Mouse (Mus musculus) kidney, embryonic 15.5 days (tissue): ENCODE measurements at regions not wholly inside any gene's neighbourhood (a gene's known extent, or its start where the extent isn't known, plus 50 kb on each side); places are given as distances from the start of the nearest gene placed in this dataset.

Experiments used
- ATAC-seq: fragments of 200-750 bp; cut with Nextera tagmentation; replicated peaks from 2 replicates; pipeline ENCODE4 v1.8.0; 2017; ENCODE audit warnings: moderate TSS enrichment; ENCODE audit not compliant: low FRiP score
- H3K27ac ChIP-seq: fragments of 300-500 bp; sonication (generic); 2 replicates; pipeline ENCODE4 v1.5.1; 2015; ENCODE audit warnings: mild to moderate bottlenecking, inconsistent platforms
- H3K27me3 ChIP-seq: fragments of 300-500 bp; sonication (generic); 2 replicates; pipeline ENCODE4 v1.6.1; 2015; ENCODE audit warnings: inconsistent platforms
- H3K36me3 ChIP-seq: fragments of 300-500 bp; sonication (generic); 2 replicates; pipeline ENCODE4 v1.6.1; 2015; ENCODE audit warnings: inconsistent platforms
- H3K4me1 ChIP-seq: fragments of 300-500 bp; sonication (generic); 2 replicates; pipeline ENCODE4 v1.6.1; 2015; ENCODE audit warnings: inconsistent platforms
- H3K4me2 ChIP-seq: fragments of 300-500 bp; sonication (generic); 2 replicates; pipeline ENCODE4 v1.6.1; 2015; ENCODE audit warnings: moderate library complexity, mild to moderate bottlenecking, inconsistent platforms
- H3K4me3 ChIP-seq: fragments of 300-500 bp; sonication (generic); replicated peaks from 2 replicates; pipeline ENCODE4 v1.5.1; 2015; ENCODE audit warnings: mild to moderate bottlenecking, inconsistent platforms
- H3K9ac ChIP-seq: fragments of 300-500 bp; sonication (generic); 2 replicates; pipeline ENCODE4 v1.6.1; 2015; ENCODE audit warnings: mild to moderate bottlenecking, inconsistent platforms
- H3K9me3 ChIP-seq: fragments of 300-500 bp; sonication (generic); replicated peaks from 2 replicates; pipeline ENCODE4 v1.6.1; 2016; ENCODE audit warnings: inconsistent platforms
- WGBS: fragments of 180-500 bp; shearing (Covaris S2); methylation state at CpG from one replicate; pipeline ENCODE4 v1.1.7; 2015; ENCODE audit warnings: mixed read lengths; 5-methylcytosine and 5-hydroxymethylcytosine counted together

DNA sequence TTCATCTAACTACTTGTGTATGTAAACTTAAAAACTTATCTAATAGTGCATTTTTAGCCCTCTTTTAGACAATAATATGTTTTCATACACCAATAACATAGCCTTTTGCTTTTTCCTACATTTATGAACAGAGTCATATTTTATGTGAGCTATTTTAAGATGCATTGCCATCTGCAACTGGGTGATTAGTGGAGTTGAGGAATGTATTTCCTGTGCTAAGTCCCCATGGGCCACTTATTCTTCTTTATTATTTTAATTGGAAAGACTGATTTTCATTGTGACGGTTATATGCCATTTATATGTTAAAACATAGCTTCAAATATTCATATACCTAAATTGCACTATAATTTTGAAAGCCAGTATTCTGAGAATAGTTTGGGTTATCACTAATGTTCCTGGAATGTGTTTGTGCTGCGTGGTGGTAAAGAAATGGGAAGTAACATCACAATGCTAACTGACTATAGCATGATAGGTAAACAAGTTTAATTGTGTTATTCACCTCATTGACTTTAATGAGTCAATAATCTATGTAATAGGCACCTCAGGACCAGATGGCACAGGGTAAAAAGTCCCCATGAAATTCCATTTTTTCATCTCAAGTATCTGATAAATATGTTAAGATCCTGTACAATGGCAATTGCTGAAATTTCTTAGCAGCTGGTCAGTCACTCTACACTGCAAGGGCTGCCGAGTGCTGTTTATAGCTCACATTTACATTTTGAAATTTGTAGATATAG is 1671.5 kb downstream of the Efnb2 start:
- WGBS = 76% methylated on average over 3 of the region's 3 CpGs
- Histone ChIP-seq H3K4me2 (no peak overlapping the region), H3K9me3 (no peaks in the 10 kb centered on the region), H3K4me1 (no peaks in the 10 kb centered on the region), H3K27ac (no peak overlapping the region), H3K9ac (no peak overlapping the region), H3K36me3 (no peaks in the 10 kb centered on the region), H3K4me3 (no peak overlapping the region), H3K27me3 (no peaks in the 10 kb centered on the region)
- ATAC-seq = no peak

DNA sequence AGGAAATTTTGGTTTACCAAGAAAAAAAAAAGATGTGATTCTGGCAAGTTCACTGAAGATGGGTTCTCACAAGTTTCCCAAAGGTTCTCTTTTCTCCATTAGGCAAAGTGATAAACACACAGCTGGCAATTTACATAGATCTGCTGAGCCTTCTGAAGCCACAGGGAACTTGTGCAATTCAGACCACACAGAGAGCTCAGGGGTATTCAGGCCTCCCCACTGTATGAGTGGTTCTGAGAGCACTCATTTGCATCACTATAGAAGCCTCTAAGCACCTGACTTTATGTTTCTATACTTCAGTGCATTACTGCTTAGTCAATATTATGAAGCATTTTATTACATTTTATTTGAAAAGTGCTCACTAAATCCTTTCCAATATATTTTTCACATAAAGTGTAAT is 1687.1 kb downstream of the Efnb2 start:
- no peaks in the 10 kb centered on the region for H3K36me3 ChIP-seq
- H3K9me3 ChIP-seq = no peaks in the 10 kb centered on the region
- no peak overlapping the region for H3K4me2 ChIP-seq
- no peak overlapping the region for H3K4me3 ChIP-seq
- no peaks in the 10 kb centered on the region for H3K4me1 ChIP-seq
- no peak overlapping the region for H3K9ac ChIP-seq
- no peak overlapping the region for H3K27ac ChIP-seq
- H3K27me3 ChIP-seq = no peaks in the 10 kb centered on the region
- ATAC-seq = no peak

DNA sequence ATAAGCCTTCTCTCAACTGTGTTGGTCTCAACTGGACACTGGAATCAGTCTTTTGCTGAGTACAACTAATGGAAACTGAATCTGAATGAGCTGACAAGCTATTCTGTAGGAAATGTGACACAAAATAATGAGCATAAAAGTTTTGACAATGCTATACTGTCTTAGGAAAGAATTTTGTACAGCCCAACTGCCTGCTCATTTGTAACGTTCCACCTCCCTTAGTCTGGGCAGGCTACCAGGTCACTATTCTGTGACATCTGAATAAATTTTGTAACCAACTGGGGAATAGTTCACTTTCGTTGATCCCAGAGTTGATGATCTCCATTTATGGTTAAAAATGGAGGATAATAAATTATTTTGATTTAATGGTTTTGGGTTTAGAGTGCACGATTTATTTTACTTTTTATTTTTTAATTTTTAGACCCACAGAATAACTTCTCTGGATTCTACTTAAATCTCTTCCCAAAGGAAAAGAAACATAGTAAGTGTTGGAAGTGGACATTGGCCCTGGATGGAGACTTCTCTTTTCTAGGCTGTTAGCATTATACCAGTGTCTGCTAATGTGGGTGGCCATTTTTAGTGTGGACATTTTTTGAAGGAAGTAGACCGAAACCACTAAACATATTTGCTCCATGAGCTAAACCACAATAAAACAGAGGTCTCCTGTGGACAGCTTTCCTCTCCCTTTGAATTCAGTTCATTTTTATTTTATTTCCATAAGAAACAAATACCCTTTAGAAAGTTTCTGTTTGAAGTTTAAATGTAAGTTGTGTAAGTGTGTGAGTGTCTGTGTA is 1697.8 kb downstream of the Efnb2 start:
- no peak overlapping the region for H3K4me2 ChIP-seq
- no peaks in the 10 kb centered on the region for H3K4me1 ChIP-seq
- H3K9me3 ChIP-seq = no peaks in the 10 kb centered on the region
- H3K27me3 ChIP-seq = no peaks in the 10 kb centered on the region
- H3K9ac ChIP-seq = no peak overlapping the region
- H3K27ac ChIP-seq = no peak overlapping the region
- no peak overlapping the region for H3K4me3 ChIP-seq
- 49% methylated on average over 4 of the region's 4 CpGs for WGBS
- ATAC-seq = no peak
- H3K36me3 ChIP-seq = no peaks in the 10 kb centered on the region

DNA sequence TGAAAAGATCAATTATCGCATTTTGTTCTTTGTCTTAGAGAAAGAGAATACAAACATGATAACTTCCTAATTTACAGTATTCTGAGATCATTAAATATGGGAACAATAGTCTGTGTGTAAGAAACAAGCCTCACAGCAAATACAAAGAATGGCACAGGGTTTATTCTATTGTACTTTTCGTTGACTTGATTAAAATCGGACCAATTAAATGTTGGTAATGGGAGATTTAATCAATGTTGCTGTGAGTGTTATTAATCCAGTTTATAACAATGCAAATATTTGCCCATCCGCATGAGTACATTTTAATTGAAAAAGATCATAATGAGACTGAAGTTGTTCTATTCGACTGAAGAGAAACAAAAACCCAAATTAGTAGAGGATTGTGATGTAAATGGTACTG is 1703.0 kb downstream of the Efnb2 start:
- Histone ChIP-seq H3K9ac (no peak overlapping the region), H3K36me3 (no peaks in the 10 kb centered on the region), H3K4me1 (no peaks in the 10 kb centered on the region), H3K27me3 (no peaks in the 10 kb centered on the region), H3K9me3 (no peaks in the 10 kb centered on the region), H3K4me2 (no peak overlapping the region), H3K27ac (no peak overlapping the region), H3K4me3 (no peak overlapping the region)
- ATAC-seq = no peak
- WGBS = 92% methylated on average over 5 of the region's 5 CpGs

DNA sequence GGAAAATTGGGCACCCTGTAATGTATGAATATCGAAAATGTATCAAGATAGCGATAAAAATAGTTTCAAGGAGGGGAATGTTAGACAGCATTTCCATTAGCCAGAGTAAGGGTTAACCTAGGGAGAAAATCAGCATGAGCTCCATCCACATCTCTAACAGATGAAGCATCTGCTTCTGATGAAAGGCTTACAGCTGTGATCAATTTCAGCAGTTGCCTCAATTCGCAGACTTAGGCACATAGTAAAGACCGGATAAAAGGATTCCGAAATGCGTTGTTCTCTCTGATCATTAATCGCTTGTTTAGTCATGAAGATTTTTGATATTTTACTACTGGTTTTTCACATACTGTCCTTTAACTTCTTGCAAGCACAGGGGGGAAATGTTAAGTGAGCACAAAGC is 1706.8 kb downstream of the Efnb2 start:
- H3K9ac ChIP-seq = no peak overlapping the region

DNA sequence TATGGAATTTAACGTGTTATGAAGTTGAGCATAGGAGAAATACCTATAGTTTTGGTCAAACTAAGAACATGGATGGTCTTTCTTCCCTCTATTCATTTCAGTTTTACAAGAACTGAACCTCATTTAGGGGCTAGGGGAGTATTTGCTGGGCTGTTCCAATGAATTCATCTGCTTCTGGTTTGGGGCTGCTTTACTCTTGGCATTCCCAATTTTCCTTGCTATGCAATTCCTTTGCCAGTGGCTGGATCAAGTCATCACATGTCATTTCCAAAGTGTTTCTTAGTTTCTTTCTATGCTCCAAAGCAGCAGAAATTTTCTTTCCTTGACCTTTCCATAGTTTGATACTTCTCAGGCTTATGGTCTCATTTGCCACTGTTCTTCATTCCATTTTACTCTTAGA is 1738.6 kb downstream of the Efnb2 start:
- no peak overlapping the region for H3K4me2 ChIP-seq
- no peaks in the 10 kb centered on the region for H3K4me1 ChIP-seq
- no peaks in the 10 kb centered on the region for H3K27me3 ChIP-seq
- no peak overlapping the region for H3K9ac ChIP-seq
- H3K4me3 ChIP-seq = no peak overlapping the region
- 92% methylated on average over 1 of the region's 1 CpGs for WGBS
- H3K9me3 ChIP-seq = no peaks in the 10 kb centered on the region
- H3K36me3 ChIP-seq = no peaks in the 10 kb centered on the region
- no peak overlapping the region for H3K27ac ChIP-seq
- no peak for ATAC-seq

More for the DNA sequence above, 1706.8 kb downstream of the Efnb2 start:
- no peaks in the 10 kb centered on the region for H3K9me3 ChIP-seq
- no peaks in the 10 kb centered on the region for H3K27me3 ChIP-seq
- H3K4me3 ChIP-seq = no peak overlapping the region
- 83% methylated on average over 7 of the region's 7 CpGs for WGBS
- no peak overlapping the region for H3K4me2 ChIP-seq
- H3K27ac ChIP-seq = no peak overlapping the region
- no peaks in the 10 kb centered on the region for H3K36me3 ChIP-seq
- no peaks in the 10 kb centered on the region for H3K4me1 ChIP-seq
- no peak for ATAC-seq

DNA sequence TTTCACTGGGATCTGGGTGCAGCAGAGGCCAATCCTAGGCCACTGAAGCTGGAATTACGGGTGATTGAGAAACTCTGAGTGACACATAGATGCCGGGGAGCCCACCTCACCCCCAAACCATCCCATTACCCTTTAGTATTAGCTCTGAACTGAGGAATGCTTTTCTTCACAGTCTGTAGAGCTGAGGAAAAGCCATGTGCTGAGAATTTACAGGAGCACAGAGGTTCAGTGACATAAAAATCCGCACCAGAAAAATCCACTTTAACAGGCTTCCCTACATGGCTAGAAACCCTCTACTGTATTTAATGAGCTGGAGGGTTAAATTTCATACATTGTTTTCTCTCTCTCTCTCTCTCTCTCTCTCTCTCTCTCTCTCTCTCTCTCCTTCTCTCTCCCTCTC is 1753.4 kb downstream of the Efnb2 start:
- WGBS = 48% methylated on average over 3 of the region's 3 CpGs

DNA sequence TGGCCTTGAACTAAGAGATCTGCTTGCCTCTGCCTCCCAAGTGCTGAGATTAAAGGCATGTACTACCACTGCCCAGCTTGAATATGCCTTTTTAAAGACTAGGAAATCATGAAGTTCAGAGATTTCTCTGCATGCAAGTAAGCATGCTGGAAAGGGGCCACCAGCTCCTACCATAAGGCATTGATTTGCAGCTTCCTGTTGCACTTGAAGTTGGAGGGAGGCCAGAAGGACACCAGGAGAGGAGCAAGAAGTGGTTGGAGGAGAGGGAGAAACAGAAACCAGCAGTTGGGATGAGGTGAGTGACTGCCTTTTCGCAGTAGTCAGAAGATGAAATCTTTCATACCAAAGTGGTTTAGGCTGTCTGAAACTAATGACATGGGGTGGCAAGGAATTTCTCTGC is 1769.6 kb downstream of the Efnb2 start:
- Histone ChIP-seq H3K4me3 (no peak overlapping the region), H3K36me3 (no peaks in the 10 kb centered on the region), H3K27me3 (no peaks in the 10 kb centered on the region), H3K9ac (no peak overlapping the region), H3K9me3 (no peaks in the 10 kb centered on the region), H3K27ac (no peak overlapping the region), H3K4me1 (0 out of 2 replicates have a peak, but pooled peaks cover 2% of the 10 kb centered on the region), H3K4me2 (no peak overlapping the region)
- WGBS = 66% methylated on average over 1 of the region's 1 CpGs
- no peak for ATAC-seq

More for the DNA sequence above, 1753.4 kb downstream of the Efnb2 start:
- Histone ChIP-seq H3K27ac (no peak overlapping the region), H3K4me3 (no peak overlapping the region), H3K27me3 (no peaks in the 10 kb centered on the region), H3K9me3 (no peaks in the 10 kb centered on the region), H3K4me2 (no peak overlapping the region), H3K4me1 (no peaks in the 10 kb centered on the region), H3K9ac (no peak overlapping the region), H3K36me3 (no peaks in the 10 kb centered on the region)
- ATAC-seq = no peak

DNA sequence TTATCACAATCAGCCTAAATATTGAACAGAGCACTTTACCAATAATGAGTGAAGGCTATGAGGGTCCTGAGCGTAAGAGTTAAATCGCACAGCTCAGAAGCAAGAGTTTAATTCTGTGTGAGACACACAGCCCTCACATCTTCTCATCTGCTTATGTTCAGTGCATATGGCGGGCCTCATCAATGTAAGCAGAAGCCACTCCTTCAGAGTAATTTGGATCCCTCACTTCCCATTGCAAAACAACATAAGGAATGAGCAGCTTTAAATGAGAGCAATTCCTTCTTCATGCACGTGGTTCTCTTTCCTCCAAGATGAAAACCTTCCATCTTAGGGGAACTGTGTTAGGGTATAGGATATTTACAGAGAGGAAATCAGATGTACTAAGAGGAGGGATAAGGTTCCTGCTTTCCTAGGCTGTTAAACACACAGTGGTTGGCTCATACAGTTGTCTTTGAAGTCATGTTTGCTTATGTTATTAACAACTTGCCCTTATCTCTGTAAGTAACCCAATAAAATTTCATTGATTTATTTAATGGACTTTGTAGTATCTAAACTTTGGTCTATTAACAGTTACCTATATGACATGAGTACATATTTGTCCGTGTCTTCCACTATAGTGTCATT is 1774.2 kb downstream of the Efnb2 start:
- Histone ChIP-seq H3K4me2 (no peak overlapping the region), H3K27ac (no peak overlapping the region), H3K36me3 (no peaks in the 10 kb centered on the region), H3K4me1 (0 out of 2 replicates have a peak, but pooled peaks cover 2% of the 10 kb centered on the region), H3K9me3 (no peaks in the 10 kb centered on the region), H3K4me3 (no peak overlapping the region), H3K27me3 (no peaks in the 10 kb centered on the region), H3K9ac (no peak overlapping the region)
- WGBS = 85% methylated on average over 5 of the region's 5 CpGs
- ATAC-seq = no peak

DNA sequence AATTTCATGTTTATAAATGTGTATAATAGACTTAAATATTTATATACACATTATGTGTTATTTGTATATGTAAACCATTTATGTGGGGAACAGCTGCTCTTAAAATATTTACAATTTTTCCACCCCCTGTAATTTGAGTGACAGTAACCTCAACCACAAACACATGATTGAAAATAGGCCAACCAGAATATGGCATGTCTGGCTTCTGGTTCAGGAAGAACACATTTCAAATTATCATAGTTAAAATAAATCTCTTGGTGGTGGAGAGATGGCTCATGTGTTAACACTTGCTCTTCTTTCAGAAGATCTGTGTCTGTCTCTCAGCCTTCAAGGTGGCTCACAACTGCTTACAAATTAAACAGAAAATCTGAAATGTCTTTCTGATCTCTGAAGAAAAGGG is 1776.2 kb downstream of the Efnb2 start:
- Histone ChIP-seq H3K9ac (no peak overlapping the region), H3K36me3 (no peaks in the 10 kb centered on the region), H3K4me3 (no peak overlapping the region), H3K9me3 (no peaks in the 10 kb centered on the region), H3K27ac (no peak overlapping the region), H3K4me2 (no peak overlapping the region), H3K4me1 (no peaks in the 10 kb centered on the region), H3K27me3 (no peaks in the 10 kb centered on the region)
- no peak for ATAC-seq

DNA sequence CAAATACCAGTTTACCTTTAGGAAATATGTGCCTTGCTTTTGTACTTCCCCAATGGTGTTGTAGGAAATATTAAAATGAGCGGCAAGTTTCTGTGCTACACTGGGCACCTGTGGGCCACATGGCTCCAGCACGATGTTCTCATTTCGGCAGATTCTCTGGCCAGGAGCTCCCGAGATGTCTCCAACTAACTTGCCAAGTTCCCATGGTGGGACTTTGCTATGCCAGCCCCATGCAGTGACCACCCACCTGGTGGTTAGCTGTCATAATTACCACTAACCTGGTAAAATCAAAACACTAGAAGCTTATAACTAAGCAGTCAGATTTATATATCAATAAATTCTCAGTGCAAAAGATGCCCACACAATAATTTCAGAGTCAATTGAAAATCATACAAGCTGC is 1777.5 kb upstream of the Slc10a2 start:
- Histone ChIP-seq H3K36me3 (no peaks in the 10 kb centered on the region), H3K27me3 (no peaks in the 10 kb centered on the region), H3K27ac (no peak overlapping the region), H3K9ac (no peak overlapping the region), H3K4me2 (no peak overlapping the region), H3K4me3 (no peak overlapping the region), H3K4me1 (no peaks in the 10 kb centered on the region), H3K9me3 (no peaks in the 10 kb centered on the region)
- 93% methylated on average over 4 of the region's 4 CpGs for WGBS
- ATAC-seq = no peak
